8 mouse cellular contexts compared by ENCODE assay signal in genomic region chr1:75467215-75467927, GRCm38 (mm10). TPM values are rescaled to one million over a fixed set of nuclear protein-coding genes. Genes with fewer than 3 reads are reported as not detected.
DNase-seq lines count a peak whose midpoint lies in the region; ATAC-seq lines count a peak whose summit lies in the region.

No protein-coding gene starts in this region.

- H3K9me3 ChIP-seq in hindbrain, embryonic 14.5 days (ENCODE audit: control insufficient read depth, low read length): no peaks in the 10 kb centered on the region

- no peaks in the 10 kb centered on the region for H3K4me1 ChIP-seq in hindbrain, embryonic 14.5 days (replicated peaks; ENCODE audit: control insufficient read depth, insufficient read depth, low read length)

- H3K9ac ChIP-seq in hindbrain, embryonic 14.5 days: no peak overlapping the region

- H3K27me3 ChIP-seq in hindbrain, embryonic 14.5 days (ENCODE audit: control insufficient read depth, insufficient read depth, low read length): no peaks in the 10 kb centered on the region

- no peak overlapping the region for H3K4me2 ChIP-seq in hindbrain, embryonic 14.5 days (replicated peaks)

- 7% methylated on average over 14 of the region's 14 CpGs for WGBS in hindbrain, embryonic 14.5 days

- H3K27ac ChIP-seq in hindbrain, embryonic 14.5 days: no peak overlapping the region

- H3K36me3 ChIP-seq in hindbrain, embryonic 14.5 days (replicated peaks; ENCODE audit: control insufficient read depth, insufficient read depth): peaks cover 12% of the 10 kb centered on the region; the same call in 1 of the 2 replicates

- H3K4me3 ChIP-seq in hindbrain, embryonic 14.5 days (replicated peaks; ENCODE audit: low read length): no peak overlapping the region

- DNase-seq in ZHBTc4 (ENCODE audit: low read depth, low spot score): peak; percentile 89
- DNase-seq in cerebellum, postnatal 14 days: peak; percentile 88 to 89
- DNase-seq in gastrocnemius, adult 18-20 months (ENCODE audit: low spot score): peak; percentile 86
- DNase-seq in hindbrain, embryonic 14.5 days (ENCODE audit: low spot score): peak; percentile 95
- peak; percentile 81 to 89 for DNase-seq in layer of hippocampus, postnatal 10 days (ENCODE audit: low spot score in 2 of 2)
- peak; percentile 80 for DNase-seq in lung, postnatal 14 days
- peak; percentile 75 for DNase-seq in retina, adult 2 months (ENCODE audit: low read depth, low spot score)
- peak; percentile 81 for DNase-seq in urinary bladder, postnatal 14 days (ENCODE audit: low spot score)

- peak; percentile 74 for ATAC-seq in hindbrain, embryonic 14.5 days (ENCODE audit: low FRiP score)

RNA-seq across cellular contexts. Expression of gene Chpf, which starts 11.7 kb away (rescaled TPM):
- 1 to 10 TPM; 3.7 to 4.4 TPM for total RNA-seq in gastrocnemius, adult 18-20 months (2021)
- 49.2 and 55.0 TPM in 2 replicates for polyA plus RNA-seq in hindbrain, embryonic 14.5 days (2014; fragmentation: Nextera tagmentation; extraction: Ambion mirVana)
- 10 to 100 TPM; 78.4 to 79.4 TPM for total RNA-seq in layer of hippocampus, postnatal 10 days (2021)

RNA-seq across cellular contexts. Expression of gene Tmem198, which starts 12.0 kb away (rescaled TPM):
- total RNA-seq in gastrocnemius, adult 18-20 months (2021): under 1 TPM in 1 of 2 experiments, not detected in 1; 0.36 TPM
- polyA plus RNA-seq in hindbrain, embryonic 14.5 days (2014; fragmentation: Nextera tagmentation; extraction: Ambion mirVana): 37.5 and 40.3 TPM in 2 replicates
- total RNA-seq in layer of hippocampus, postnatal 10 days (2021): 10 to 100 TPM; 48.3 to 53.8 TPM

RNA-seq across cellular contexts. Expression of gene Asic4, which starts 17.1 kb away (rescaled TPM):
- not detected for total RNA-seq in gastrocnemius, adult 18-20 months (2021)
- polyA plus RNA-seq in hindbrain, embryonic 14.5 days (2014; fragmentation: Nextera tagmentation; extraction: Ambion mirVana): 4.9 and 5.0 TPM in 2 replicates
- total RNA-seq in layer of hippocampus, postnatal 10 days (2021): 10 to 100 TPM; 16.2 to 17.4 TPM

RNA-seq across cellular contexts. Expression of gene Gmppa, which starts 31.6 kb away (rescaled TPM):
- 10 to 100 TPM; 37.3 to 44.6 TPM for total RNA-seq in gastrocnemius, adult 18-20 months (2021)
- 53.1 and 65.0 TPM in 2 replicates for polyA plus RNA-seq in hindbrain, embryonic 14.5 days (2014; fragmentation: Nextera tagmentation; extraction: Ambion mirVana)
- total RNA-seq in layer of hippocampus, postnatal 10 days (2021): 10 to 100 TPM; 55.0 to 60.5 TPM

RNA-seq across cellular contexts. Expression of gene Obsl1, which starts 38.9 kb away (rescaled TPM):
- total RNA-seq in gastrocnemius, adult 18-20 months (2021): 10 to 100 TPM; 25.0 to 30.0 TPM
- polyA plus RNA-seq in hindbrain, embryonic 14.5 days (2014; fragmentation: Nextera tagmentation; extraction: Ambion mirVana): 22.6 and 25.9 TPM in 2 replicates
- 10 to 100 TPM; 30.7 to 38.2 TPM for total RNA-seq in layer of hippocampus, postnatal 10 days (2021)

Comparison
In these comparisons a context has a peak if more than half of its experiments do, and no peak if none do; other contexts are left out.
1. RNA of gene Chpf, which starts 11.7 kb away (total RNA-seq): 78.4 to 79.4 TPM in layer of hippocampus, postnatal 10 days; 3.7 to 4.4 TPM in gastrocnemius, adult 18-20 months; every median in the first group is over 10 times any median in the second.
2. RNA of gene Tmem198, which starts 12.0 kb away (total RNA-seq): 48.3 to 53.8 TPM in layer of hippocampus, postnatal 10 days; 0.36 TPM in gastrocnemius, adult 18-20 months; every median in the first group is over 10 times any median in the second.
3. RNA of gene Asic4, which starts 17.1 kb away (total RNA-seq): 16.2 to 17.4 TPM in layer of hippocampus, postnatal 10 days; not detected in gastrocnemius, adult 18-20 months; every median in the first group is over 10 times any median in the second.
4. Peak in every context shown above with its lines, with median percentiles within 50 percentile points of each other: DNase-seq.